Mouse (Mus musculus) cerebellum, postnatal 10 days (tissue): ENCODE results near the gene Olfr721-ps1.

Experiments
- DNase-seq, 2 experiments: peaks; one replicate each; pipeline ENCODE4 v3.0.0; 2021; ENCODE audit warnings: mixed read lengths in 2 of 2

The Olfr721-ps1 gene

DNA sequence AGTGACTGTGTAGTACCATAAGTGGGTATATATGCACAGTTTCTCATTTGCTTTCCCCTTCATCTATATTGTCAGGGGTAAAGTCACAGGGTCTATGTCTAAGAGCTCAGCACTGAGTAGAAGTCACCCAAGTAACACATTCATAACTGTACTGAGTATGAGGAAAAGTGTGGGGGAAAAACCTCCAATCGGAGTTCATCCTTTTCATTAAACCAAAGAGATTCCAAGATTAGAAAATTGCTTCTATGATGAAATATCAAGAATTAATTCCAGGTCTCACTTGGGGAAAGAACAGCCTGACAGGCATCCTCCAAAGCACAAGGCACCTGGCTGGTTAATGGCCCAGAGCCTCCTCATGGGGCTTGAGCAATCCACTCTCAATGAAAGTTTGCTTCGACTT, at the start of gene Olfr721-ps1:
Olfr721-ps1 (plus strand) TSS at position 301 of the 400 bp plus-strand sequence.
- DNase-seq = no peak

GRCm38 (mm10) chr14:14351721-14352590, 49.1 kb upstream of the Olfr721-ps1 start:
- peak in 1 of 2 experiments; percentile 23 for DNase-seq

DNA sequence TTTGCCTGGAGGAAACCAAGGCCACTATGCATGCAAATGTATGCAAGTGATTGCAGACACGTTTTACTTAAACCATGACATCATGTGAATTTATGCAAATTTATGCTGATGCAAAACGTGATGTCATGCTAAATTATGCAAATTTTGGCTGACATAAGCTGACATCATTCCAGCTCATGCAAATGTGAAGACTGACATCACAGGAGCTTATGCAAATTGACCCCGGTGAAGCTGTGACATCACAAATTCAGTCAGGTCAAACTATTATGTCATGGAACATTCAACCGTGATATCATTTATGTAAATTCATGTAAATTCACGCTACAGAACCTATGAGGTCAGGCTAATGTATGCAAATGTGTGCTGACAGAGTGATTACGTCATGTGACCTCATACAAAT, 48.5 kb upstream of the Olfr721-ps1 start:
- DNase-seq = peak in 1 of 2 experiments; percentile 21

DNA sequence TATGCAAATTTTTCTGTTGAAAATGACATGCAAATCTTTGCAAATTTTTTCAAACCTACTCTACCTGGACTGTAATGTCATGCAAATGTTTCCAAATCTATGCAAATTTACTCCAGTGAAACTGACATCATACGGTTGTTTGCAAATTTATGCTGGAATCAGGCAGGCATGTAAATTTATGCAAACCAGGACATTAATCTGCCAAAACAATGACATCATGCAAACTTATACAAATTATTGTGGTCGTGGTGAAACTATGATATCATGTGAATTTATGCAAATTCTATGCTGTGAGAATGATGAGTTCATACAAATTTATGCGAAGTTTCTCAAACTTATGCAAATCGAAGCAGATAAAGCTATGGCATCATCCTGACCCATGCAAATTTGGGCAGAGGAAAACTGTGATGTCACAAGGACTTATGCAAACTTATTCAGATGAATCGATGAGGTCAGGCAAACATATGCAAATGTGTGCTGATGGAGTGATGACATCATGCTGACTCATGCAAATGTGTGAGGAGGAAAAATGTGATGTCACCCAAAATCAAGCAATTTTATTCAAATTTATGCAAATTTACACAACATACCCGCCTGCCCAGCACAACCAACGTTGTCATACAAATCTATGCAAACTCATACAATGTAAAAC, 47.9 kb upstream of the Olfr721-ps1 start:
- no peak for DNase-seq

DNA sequence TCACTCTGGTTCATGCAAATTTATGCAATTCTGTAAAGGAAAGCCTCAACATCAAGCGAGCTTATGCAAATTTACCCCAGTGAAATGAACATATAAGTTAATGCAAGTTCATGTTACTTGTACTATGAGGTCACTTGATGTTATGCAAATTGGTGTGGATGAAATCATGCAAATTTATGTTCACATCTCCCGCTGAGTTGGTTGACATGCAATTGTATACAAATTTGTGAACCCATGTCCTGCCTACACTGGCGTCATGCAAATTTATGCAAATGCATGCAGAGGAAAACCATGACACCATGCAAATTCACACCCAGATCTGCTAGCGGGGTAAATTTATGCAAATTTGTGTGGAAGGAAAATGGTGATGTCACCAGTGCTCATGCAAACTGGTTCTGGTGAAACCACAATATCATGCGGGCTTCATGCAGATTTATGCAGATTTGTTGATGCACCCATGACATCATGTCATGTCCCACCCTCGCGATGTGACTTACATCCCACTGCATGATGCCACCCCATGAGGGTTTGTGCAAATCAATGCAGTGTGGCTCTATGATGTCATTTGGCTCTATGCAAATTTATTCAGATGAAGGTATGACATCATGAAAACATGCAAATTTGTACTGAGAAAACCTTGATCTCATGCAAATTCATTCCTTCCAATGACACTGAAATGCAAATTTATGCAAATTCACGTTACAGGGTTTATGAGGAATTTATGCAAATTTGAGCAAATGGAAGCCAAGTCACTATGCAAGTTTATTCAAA, 47.2 kb upstream of the Olfr721-ps1 start:
- DNase-seq = peak in 1 of 2 experiments; percentile 2

GRCm38 (mm10) chr14:14354511-14355359, 46.4 kb upstream of the Olfr721-ps1 start:
- no peak for DNase-seq

GRCm38 (mm10) chr14:14355360-14355646, 45.8 kb upstream of the Olfr721-ps1 start:
- DNase-seq = no peak

GRCm38 (mm10) chr14:14395535-14395934, 5.6 kb upstream of the Olfr721-ps1 start:
- no peak for DNase-seq

- no peak for DNase-seq
These were observed 35.1 kb downstream of the Olfr721-ps1 start for GRCm38 (mm10) chr14:14436078-14436658.
